Mouse (Mus musculus) heart, adult 2 months (tissue): Measurements from ENCODE around the gene Gmppa. TPM values are rescaled to one million over a fixed set of nuclear protein-coding genes. Genes with fewer than 3 reads are reported as not detected.
A peak's percentile ranks its signal among the peaks of the same experiment; 100 is the strongest.

ENCODE experiments used
- DNase-seq, 2 experiments: peaks; one replicate each; pipeline ENCODE4 v3.0.0; 2021
- H3K27ac ChIP-seq: fragments of 200-600 bp; 2 replicates; pipeline ENCODE4 v1.8.1; 2022
- H3K27me3 ChIP-seq: fragments of 200-500 bp; 2 replicates; pipeline ENCODE4 v1.6.1; 2012; ENCODE audit warnings: mild to moderate bottlenecking, low read length, inconsistent platforms, mixed read lengths; ENCODE audit not compliant: control insufficient read depth, insufficient read depth
- H3K36me3 ChIP-seq: fragments of 200-500 bp; 2 replicates; pipeline ENCODE4 v1.6.1; 2012; ENCODE audit warnings: low read length, inconsistent platforms; ENCODE audit not compliant: control insufficient read depth, insufficient read depth
- H3K4me1 ChIP-seq: fragments of 200-500 bp; 2 replicates; pipeline ENCODE4 v1.6.1; 2011; ENCODE audit warnings: low read length; ENCODE audit not compliant: control insufficient read depth, insufficient read depth
- H3K4me3 ChIP-seq: fragments of 200-600 bp; 2 replicates; pipeline ENCODE4 v1.8.1; 2022
- H3K79me2 ChIP-seq: fragments of 200-500 bp; replicated peaks from 2 replicates; pipeline ENCODE4 v1.6.1; 2012; ENCODE audit warnings: mild to moderate bottlenecking, inconsistent platforms, low read length, moderate library complexity, mixed read lengths; ENCODE audit not compliant: control insufficient read depth, insufficient read depth
- H3K9ac ChIP-seq: fragments of 200-500 bp; 2 replicates; pipeline ENCODE4 v1.6.1; 2012; ENCODE audit warnings: low read depth, mild to moderate bottlenecking, control low read depth, inconsistent platforms, low read length, mixed read lengths
- CTCF ChIP-seq: fragments of 200-600 bp; IDR thresholded peaks from 2 replicates; pipeline ENCODE4 v1.8.1; 2022; ENCODE audit warnings: antibody characterized with exemption, mild to moderate bottlenecking, moderate library complexity
- EP300 ChIP-seq: fragments of 200-500 bp; IDR thresholded peaks from 2 replicates; pipeline ENCODE4 v1.6.1; 2011; ENCODE audit warnings: low read depth, low read length, control low read depth; ENCODE audit not compliant: insufficient read depth
- POLR2A ChIP-seq: fragments of 200-500 bp; IDR thresholded peaks from 2 replicates; pipeline ENCODE4 v1.6.1; 2011; ENCODE audit warnings: mild to moderate bottlenecking, low read depth, low read length, control low read depth; ENCODE audit not compliant: insufficient read depth
- WGBS: fragments of 180-500 bp; shearing (Covaris S2); methylation state at CpG from one replicate; pipeline ENCODE4 v1.1.7; 2018; 5-methylcytosine and 5-hydroxymethylcytosine counted together
- intact Hi-C: fragments of 180-260 bp; cut with DNase I; formaldehyde crosslinking; loops from one replicate; pipeline ENCODE4 v1.15.1; 2025
- polyA plus RNA-seq: library from polyadenylated mRNA; depleted of rRNA; stranded (reverse); fragments of >200 nt; gene quantifications from 2 replicates; pipeline ENCODE4 v1.2.3, GENCODE M21; 2012
- total RNA-seq, 2 experiments: library from RNA; stranded (reverse); gene quantifications; 2 replicates each; pipeline ENCODE4 v1.2.3; 2021

Gmppa gene
- total and polyA plus RNA-seq, 3 experiments = 38.9 to 94.6 (median 39.9) TPM

DNA sequence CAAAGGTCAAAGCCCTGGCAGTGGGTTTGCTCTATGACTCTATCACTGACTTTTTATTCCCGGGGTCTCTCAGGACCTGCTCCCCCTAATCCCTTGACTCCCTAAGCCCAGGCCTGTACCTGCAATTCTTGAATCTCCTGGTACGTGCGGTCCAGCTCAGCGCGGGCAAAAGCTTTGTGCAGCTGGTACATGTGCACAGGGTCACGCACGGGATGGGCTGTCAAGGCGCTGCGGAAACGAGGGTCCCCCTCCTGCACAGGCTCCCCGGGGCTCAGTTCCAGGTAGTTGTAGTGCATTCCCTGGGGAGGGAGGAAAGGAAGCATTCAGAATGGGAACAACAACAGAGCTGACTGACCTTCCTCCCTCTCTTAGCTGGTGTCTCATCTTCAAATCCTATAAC is 40.7 kb downstream of the Gmppa start:
- H3K9ac ChIP-seq = no peak overlapping the region
- H3K79me2 ChIP-seq = no peaks in the 10 kb centered on the region
- 94% methylated on average over 11 of the region's 11 CpGs for WGBS
- DNase-seq = no peak
- H3K4me1 ChIP-seq = peaks cover 4% of the 10 kb centered on the region
- H3K4me3 ChIP-seq = no peak overlapping the region
- TF ChIP-seq EP300 (no peak), POLR2A (no peak), CTCF (no peak)
- no peak overlapping the region for H3K27ac ChIP-seq
- intact Hi-C loops = loop anchor here (5.0 kb wide), 1 partner anchor 81 kb away; no protein-coding TSS in a partner anchor
- peaks cover 1% of the 10 kb centered on the region; the same call in 1 of the 2 replicates for H3K27me3 ChIP-seq
- no peaks in the 10 kb centered on the region for H3K36me3 ChIP-seq

DNA sequence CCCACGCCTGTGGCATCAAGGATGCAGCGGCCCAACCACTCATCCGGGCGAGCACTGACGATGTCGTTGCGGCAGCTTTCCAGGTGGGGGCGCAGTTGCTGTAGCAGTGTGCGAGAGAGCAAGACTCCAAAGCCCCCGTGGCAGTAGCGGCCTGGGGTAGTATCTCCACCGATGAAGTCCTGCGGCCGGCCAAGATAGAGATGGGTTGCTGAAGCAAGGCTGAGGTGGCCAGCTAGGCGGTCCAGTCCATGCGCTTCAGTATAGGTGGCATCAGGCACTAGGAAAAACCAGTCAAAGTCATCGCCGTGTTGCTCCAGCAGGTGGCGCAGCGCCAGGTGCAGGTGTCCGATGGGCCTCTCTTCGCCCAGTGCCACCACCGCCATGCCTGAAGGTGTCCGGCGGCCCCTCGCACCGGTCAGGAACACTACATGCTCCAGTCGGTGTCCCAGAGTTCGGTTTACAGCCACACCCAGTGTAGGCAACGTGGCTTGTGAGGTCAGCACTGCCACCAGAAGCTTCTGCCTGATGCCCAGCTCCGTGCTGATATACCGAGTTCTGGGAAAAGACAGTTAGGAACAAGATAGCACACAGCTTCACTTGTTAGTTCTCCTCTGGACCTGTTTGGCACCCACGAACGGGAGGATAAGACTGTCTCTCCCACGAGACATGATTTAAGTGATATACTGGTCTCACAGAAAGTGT is 41.7 kb downstream of the Gmppa start:
- DNase-seq = peak; percentile 80 to 83
- Histone ChIP-seq H3K9ac (no peak overlapping the region), H3K27me3 (peaks cover 1% of the 10 kb centered on the region; the same call in 1 of the 2 replicates), H3K79me2 (no peaks in the 10 kb centered on the region), H3K4me1 (peaks cover 4% of the 10 kb centered on the region), H3K4me3 (no peak overlapping the region), H3K27ac (no peak overlapping the region), H3K36me3 (no peaks in the 10 kb centered on the region)
- TF ChIP-seq CTCF = peak; percentile 81
- TF ChIP-seq POLR2A = no peak
- TF ChIP-seq EP300 = no peak
- intact Hi-C loops = loop anchor here (5.0 kb wide), 1 partner anchor 80 kb away; no protein-coding TSS in a partner anchor
- 14% methylated on average over 35 of the region's 35 CpGs for WGBS

DNA sequence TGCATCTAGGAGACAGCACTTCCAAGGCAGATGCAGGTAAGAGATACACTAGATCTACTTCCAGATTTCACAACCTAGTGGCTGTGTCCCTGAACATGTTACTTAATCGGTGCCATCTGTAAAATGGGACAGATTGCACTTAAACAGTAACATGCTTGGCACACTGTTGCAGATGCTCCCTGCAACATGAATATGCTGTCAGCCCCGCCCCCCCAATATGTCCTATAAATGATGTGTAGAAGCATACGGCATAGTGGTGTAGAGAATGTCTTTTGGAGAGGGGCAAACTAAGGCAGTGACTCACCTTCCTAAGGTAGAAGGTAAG is 42.2 kb downstream of the Gmppa start:
- no peak for TF ChIP-seq POLR2A
- TF ChIP-seq EP300 = no peak
- no peak for TF ChIP-seq CTCF
- no peak overlapping the region for H3K9ac ChIP-seq
- H3K36me3 ChIP-seq = no peaks in the 10 kb centered on the region
- H3K79me2 ChIP-seq = no peaks in the 10 kb centered on the region
- intact Hi-C loops = loop anchor here (2.0 to 5.0 kb wide), 2 partner anchors 27 to 79 kb away; no protein-coding TSS in a partner anchor
- WGBS = 32% methylated on average over 3 of the region's 3 CpGs
- peaks cover 6% of the 10 kb centered on the region for H3K27me3 ChIP-seq
- H3K4me3 ChIP-seq = no peak overlapping the region
- H3K27ac ChIP-seq = no peak overlapping the region
- DNase-seq = no peak
- peaks cover 4% of the 10 kb centered on the region for H3K4me1 ChIP-seq

DNA sequence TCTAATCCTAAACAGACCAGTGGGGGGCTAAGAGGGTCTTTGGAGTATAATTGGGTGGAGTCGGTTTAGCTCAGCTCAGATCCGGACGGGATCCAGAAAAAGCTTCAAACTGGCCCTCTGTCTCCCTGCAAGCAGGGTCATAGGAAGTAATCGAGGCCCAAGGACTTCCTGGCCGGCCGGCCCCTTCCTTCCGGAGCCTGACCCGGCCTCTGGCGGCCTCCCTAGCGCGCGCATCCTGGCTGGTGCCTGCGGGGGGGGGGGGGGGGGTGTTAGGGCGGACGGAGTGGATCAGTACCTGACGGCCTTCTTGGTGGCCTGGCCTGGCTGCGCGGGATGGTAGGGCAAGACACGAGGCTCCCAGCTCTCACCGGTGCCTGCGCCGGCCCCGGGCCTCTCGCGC is 42.8 kb downstream of the Gmppa start:
- intact Hi-C loops = loop anchor here (2.0 to 5.0 kb wide), 2 partner anchors 26 to 79 kb away; no protein-coding TSS in a partner anchor
- under 1% methylated on average over 24 of the region's 25 CpGs for WGBS
- Histone ChIP-seq H3K36me3 (no peaks in the 10 kb centered on the region), H3K9ac (peak overlapping the region; percentile 78), H3K27me3 (peaks cover 6% of the 10 kb centered on the region), H3K79me2 (no peaks in the 10 kb centered on the region), H3K4me1 (peaks cover 4% of the 10 kb centered on the region), H3K27ac (peak overlapping the region; percentile 66), H3K4me3 (peak overlapping the region; percentile 72)
- TF ChIP-seq EP300 = no peak
- no peak for TF ChIP-seq POLR2A
- no peak for TF ChIP-seq CTCF
- peak in 1 of 2 experiments; percentile 73 for DNase-seq

DNA sequence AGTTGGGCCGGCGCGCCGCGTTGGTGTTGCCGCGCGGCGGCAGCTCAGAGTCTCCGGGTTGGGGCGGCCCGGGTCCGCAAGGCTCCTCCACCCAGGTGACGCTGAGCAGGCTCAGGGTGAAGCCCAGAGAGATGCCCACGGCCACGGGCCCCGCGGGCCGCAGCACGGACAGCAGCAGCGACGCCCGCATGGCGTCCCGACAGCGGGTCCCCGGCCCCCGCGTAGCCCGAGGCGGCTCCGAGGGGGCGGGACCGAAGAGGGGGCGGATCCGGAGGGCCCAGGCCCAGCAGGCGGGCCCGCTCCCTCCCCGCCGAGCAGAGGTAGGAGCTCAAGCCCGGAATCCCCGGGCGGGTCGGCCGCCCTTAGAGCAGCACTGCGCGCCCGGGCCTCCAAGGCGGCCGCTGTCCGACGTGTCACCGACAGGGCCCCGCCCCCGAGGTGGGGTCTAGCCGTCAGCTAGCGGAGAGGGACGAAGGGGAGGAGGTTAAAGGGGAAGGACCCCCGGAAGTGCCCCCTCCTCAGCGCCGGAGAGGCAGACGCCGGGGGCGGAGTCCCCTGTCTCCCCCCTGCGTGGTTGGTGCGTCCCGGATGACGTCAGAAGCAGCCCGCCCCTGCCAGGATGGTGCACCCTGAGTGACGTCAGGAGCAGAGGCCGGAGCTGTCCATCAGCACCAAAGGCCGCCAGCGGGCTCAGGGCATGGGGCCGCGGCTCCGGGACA is 43.3 kb downstream of the Gmppa start, which contains the start of the genes Chpf and Tmem198:
Gene Chpf, minus strand, starts transcription at position 392 of the 719 bp plus-strand sequence.
Gene Tmem198, plus strand, starts transcription at position 617 of the 719 bp plus-strand sequence.
- H3K27ac ChIP-seq = peak within 1 kb of the TSS; percentile 66
- TF ChIP-seq POLR2A (0 out of 2 replicates have a peak, but pooled peaks have one; percentile 38), EP300 (no peak)
- DNase-seq = peak; percentile 94 to 95
- intact Hi-C loops = loop anchor here (2.0 to 5.0 kb wide), 2 partner anchors 26 to 78 kb away; no protein-coding TSS in a partner anchor
- peak within 1 kb of the TSS; percentile 78 for H3K9ac ChIP-seq
- no peaks in the 10 kb centered on the region for H3K36me3 ChIP-seq
- peaks cover 4% of the 10 kb centered on the region for H3K4me1 ChIP-seq
- H3K79me2 ChIP-seq = no peaks in the 10 kb centered on the region
- peaks cover 6% of the 10 kb centered on the region for H3K27me3 ChIP-seq
- peak within 1 kb of the TSS; percentile 72 for H3K4me3 ChIP-seq
- under 1% methylated on average over 76 of the region's 76 CpGs for WGBS

DNA sequence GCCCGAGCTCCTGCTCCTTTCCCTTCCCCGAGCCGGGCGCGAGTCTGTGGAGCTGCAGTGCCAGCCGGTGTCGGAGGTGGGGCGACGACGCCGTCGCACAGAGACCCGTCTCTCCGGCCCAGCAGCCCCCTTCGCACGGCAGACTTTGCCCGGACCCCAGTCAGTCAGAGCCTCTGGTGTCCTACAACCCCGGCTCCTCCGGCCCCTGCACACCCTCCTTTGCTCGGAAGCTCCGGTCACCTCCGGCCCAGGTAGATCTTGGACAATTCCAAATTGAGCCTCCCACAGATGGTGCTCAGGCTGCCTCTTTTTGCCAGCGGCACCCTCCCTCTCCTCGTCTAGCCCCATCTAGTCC is 43.9 kb downstream of the Gmppa start:
- H3K9ac ChIP-seq = no peak overlapping the region
- intact Hi-C loops = loop anchor here (2.0 to 5.0 kb wide), 2 partner anchors 25 to 78 kb away; no protein-coding TSS in a partner anchor
- DNase-seq = no peak
- no peak for TF ChIP-seq CTCF
- no peak for TF ChIP-seq EP300
- TF ChIP-seq POLR2A = no peak
- no peaks in the 10 kb centered on the region for H3K79me2 ChIP-seq
- H3K4me3 ChIP-seq = peak overlapping the region; percentile 72
- H3K36me3 ChIP-seq = no peaks in the 10 kb centered on the region
- peaks cover 4% of the 10 kb centered on the region for H3K4me1 ChIP-seq
- peaks cover 5% of the 10 kb centered on the region for H3K27me3 ChIP-seq
- 3% methylated on average over 24 of the region's 24 CpGs for WGBS
- H3K27ac ChIP-seq = peak overlapping the region; percentile 20; the same call in 1 of the 2 replicates
